Mouse (Mus musculus) ES-E14 (cell line): Measurements from ENCODE around the gene Acvr1. TPM values are rescaled to one million over a fixed set of nuclear protein-coding genes. Genes with fewer than 3 reads are reported as not detected.
A peak's percentile ranks its signal among the peaks of the same experiment; 100 is the strongest.

ENCODE experiments used
- DNase-seq: peaks from one replicate; pipeline ENCODE4 v3.0.0-alpha.2; 2013; ENCODE audit warnings: low read depth, low spot score
- H3K27ac ChIP-seq: 2 replicates; pipeline ENCODE4 v1.5.1; 2012; ENCODE audit warnings: low read depth, mild to moderate bottlenecking, low read length, moderate library complexity, mixed read lengths; ENCODE audit not compliant: poor library complexity, insufficient read depth, severe bottlenecking
- H3K36me3 ChIP-seq: 2 replicates; pipeline ENCODE4 v1.6.1; 2012; ENCODE audit warnings: mild to moderate bottlenecking, low read length, moderate library complexity, mixed read lengths; ENCODE audit not compliant: control insufficient read depth, poor library complexity, insufficient read depth, severe bottlenecking
- H3K4me1 ChIP-seq, 2 experiments: fragments of 150-350 bp in 1 of 2; sonication (generic) in 1 of 2; 2 replicates each; pipeline ENCODE4 v1.6.1; 2012; ENCODE audit warnings: low read length in 2 of 2, mild to moderate bottlenecking in 1 of 2, mixed read lengths in 1 of 2; ENCODE audit not compliant: control insufficient read depth in 2 of 2, insufficient read depth in 2 of 2, poor library complexity in 1 of 2
- H3K4me3 ChIP-seq, 2 experiments: fragments of 150-350 bp in 1 of 2; sonication (generic) in 1 of 2; 2 replicates each; pipeline ENCODE4 v1.5.1; 2012; ENCODE audit warnings: low read length in 2 of 2, low read depth in 1 of 2, mild to moderate bottlenecking in 1 of 2, mixed read lengths in 1 of 2; ENCODE audit not compliant: insufficient read depth in 1 of 2, poor library complexity in 1 of 2, severe bottlenecking in 1 of 2
- H3K9ac ChIP-seq: 2 replicates; pipeline ENCODE4 v1.6.1; 2012; ENCODE audit warnings: low read depth, mild to moderate bottlenecking, low read length, mixed read lengths; ENCODE audit not compliant: poor library complexity, insufficient read depth, severe bottlenecking
- H3K9me3 ChIP-seq: fragments of 150-350 bp; sonication (generic); 2 replicates; pipeline ENCODE4 v1.6.1; 2012; ENCODE audit warnings: low read depth, mild to moderate bottlenecking, low read length; ENCODE audit not compliant: control insufficient read depth, insufficient read depth
- CHD2 ChIP-seq: IDR thresholded peaks from 2 replicates; pipeline ENCODE4 v1.6.1; 2014; ENCODE audit warnings: mild to moderate bottlenecking, low read depth, low read length, inconsistent platforms
- HCFC1 ChIP-seq: IDR thresholded peaks from 2 replicates; pipeline ENCODE4 v1.6.1; 2012; ENCODE audit warnings: low read length, inconsistent platforms, borderline replicate concordance; ENCODE audit not compliant: insufficient read depth
- MAFK ChIP-seq: IDR thresholded peaks from 2 replicates; pipeline ENCODE4 v1.6.1; 2014; ENCODE audit warnings: mild to moderate bottlenecking, low read depth, low read length, inconsistent platforms; ENCODE audit not compliant: insufficient read depth
- ZC3H11A ChIP-seq: IDR thresholded peaks from 2 replicates; pipeline ENCODE4 v1.6.1; 2012; ENCODE audit warnings: low read depth, mild to moderate bottlenecking, inconsistent platforms, low read length, borderline replicate concordance
- ZNF384 ChIP-seq: IDR thresholded peaks from 2 replicates; pipeline ENCODE4 v1.6.1; 2012; ENCODE audit warnings: low read depth, low read length, inconsistent platforms
- in situ Hi-C, 2 experiments: fragments of 600-800 bp; cut with MboI; formaldehyde crosslinking; loops; one replicate each; pipeline ENCODE4 v1.15.1; 2025; ENCODE audit warnings: low sequenced_read_pairs in 2 of 2, inconsistent platforms in 1 of 2; ENCODE audit not compliant: unreplicated experiment in 2 of 2
- total RNA-seq: library from RNA; depleted of rRNA; stranded (reverse); fragments of 300-350 nt; gene quantifications from 2 replicates; pipeline ENCODE4 v1.2.3, GENCODE M21; 2012

The Acvr1 gene
- total RNA-seq, 1 experiment, result 6.6 TPM

- no peaks in the 10 kb centered on the region for H3K36me3 ChIP-seq
- H3K27ac ChIP-seq, result no peak overlapping the region
- peaks cover 0 to 3% of the 10 kb centered on the region in 2 experiments; a peak in 1 of 4 replicates for H3K4me1 ChIP-seq
- TF ChIP-seq CHD2 (no peak), MAFK (no peak), ZC3H11A (no peak), ZNF384 (no peak), HCFC1 (no peak)
- DNase-seq, result no peak
- in situ Hi-C loops, result no loop called here
- no peaks in the 10 kb centered on the region for H3K9me3 ChIP-seq
- H3K9ac ChIP-seq, result no peak overlapping the region
- H3K4me3 ChIP-seq, result no peak overlapping the region
Observed at GRCm38 (mm10) chr2:58361361-58362046, 205.5 kb downstream of the Acvr1 start.

- no peak overlapping the region; the same call in 1 of the 2 replicates for H3K9ac ChIP-seq
- H3K36me3 ChIP-seq, result no peaks in the 10 kb centered on the region
- no peaks in the 10 kb centered on the region for H3K9me3 ChIP-seq
- TF ChIP-seq ZNF384 (no peak), CHD2 (no peak), ZC3H11A (no peak), MAFK (no peak), HCFC1 (no peak)
- DNase-seq, result no peak
- H3K27ac ChIP-seq, result no peak overlapping the region
- H3K4me3 ChIP-seq, result peak overlapping the region; percentile 66 to 76; a peak in 3 of 4 replicates
- in situ Hi-C loops, result no loop called here
- H3K4me1 ChIP-seq, result peaks cover 0 to 3% of the 10 kb centered on the region in 2 experiments; a peak in 1 of 4 replicates
Observed at GRCm38 (mm10) chr2:58358132-58358460, 208.9 kb downstream of the Acvr1 start.

- TF ChIP-seq CHD2 (no peak), ZNF384 (no peak), MAFK (no peak), HCFC1 (no peak), ZC3H11A (no peak)
Observed at GRCm38 (mm10) chr2:58357414-58358131, 209.4 kb downstream of the Acvr1 start, which contains the start of gene Acvr1c. Gene Acvr1c (minus strand): TSS chr2:58357895.

GRCm38 (mm10) chr2:58357068-58357413 is 209.9 kb downstream of the Acvr1 start:
- Histone ChIP-seq H3K4me1 (peaks cover 0 to 3% of the 10 kb centered on the region in 2 experiments; a peak in 1 of 4 replicates), H3K9me3 (no peaks in the 10 kb centered on the region), H3K27ac (no peak overlapping the region), H3K9ac (peak overlapping the region; percentile 16; the same call in 1 of the 2 replicates), H3K36me3 (no peaks in the 10 kb centered on the region), H3K4me3 (peak overlapping the region; percentile 66 to 76)
- in situ Hi-C loops, result no loop called here
- TF ChIP-seq HCFC1 (no peak), CHD2 (no peak), ZC3H11A (no peak), MAFK (no peak), ZNF384 (no peak)
- DNase-seq, result no peak

More at GRCm38 (mm10) chr2:58357414-58358131, 209.4 kb downstream of the Acvr1 start, which contains the start of gene Acvr1c:
- peaks cover 0 to 3% of the 10 kb centered on the region in 2 experiments; a peak in 1 of 4 replicates for H3K4me1 ChIP-seq
- peak within 1 kb of the TSS; percentile 66 to 76 for H3K4me3 ChIP-seq
- no peaks in the 10 kb centered on the region for H3K36me3 ChIP-seq
- no peaks in the 10 kb centered on the region for H3K9me3 ChIP-seq
- H3K27ac ChIP-seq, result no peak within 1 kb of the TSS
- peak within 1 kb of the TSS; percentile 16; the same call in 1 of the 2 replicates for H3K9ac ChIP-seq
- in situ Hi-C loops, result no loop called here
- no peak for DNase-seq
